In the genomic region with DNA sequence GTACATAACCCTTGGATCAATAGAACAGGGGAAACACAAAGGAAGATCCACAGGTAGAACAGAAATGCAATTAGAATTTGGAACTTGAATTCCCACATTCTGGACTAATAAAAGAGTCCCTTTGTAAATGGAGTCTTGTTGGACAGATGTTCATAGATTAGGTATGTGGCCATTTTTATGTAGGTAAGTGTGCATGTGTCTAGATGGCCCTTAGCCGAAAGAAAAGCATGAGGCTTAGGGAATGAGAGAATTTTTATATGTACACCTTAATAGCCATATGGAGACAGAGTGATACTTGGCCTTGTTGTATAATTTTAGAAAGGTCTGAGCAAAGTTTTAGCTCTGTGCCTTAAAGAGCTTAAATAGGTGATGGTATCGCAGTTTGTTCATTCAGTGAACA, we compare ENCODE assay signal across 35 mouse cellular contexts.
"Had no signal": no experiment of that assay in that cellular context is flagged by ENCODE, and none has a peak within 500 bp of the region (broad histone marks: within the 10 kb centered on the region; RNA-seq: fewer than 3 reads in every experiment).

No protein-coding gene starts in this region.

- H3K4me3 ChIP-seq: heart, embryonic 10.5 days; heart, embryonic 12.5 days; heart, embryonic 13.5 days; heart, embryonic 15.5 days; hindbrain, embryonic 10.5 days; hindbrain, embryonic 12.5 days; hindbrain, embryonic 13.5 days; hindbrain, embryonic 15.5 days; intestine, embryonic 15.5 days; kidney, embryonic 15.5 days; layer of hippocampus, adult 2 months had no signal

- ATAC-seq: hindbrain, embryonic 16.5 days; hindbrain, postnatal 0 days; inflammation-experienced regulatory T-cells, adult 6 months; intestine, embryonic 15.5 days; intestine, embryonic 16.5 days; intestine, postnatal 0 days had no signal

- H3K27me3 ChIP-seq: heart, embryonic 12.5 days; heart, embryonic 13.5 days; heart, embryonic 15.5 days; hindbrain, embryonic 12.5 days; hindbrain, embryonic 13.5 days; hindbrain, embryonic 15.5 days; intestine, embryonic 15.5 days; kidney, embryonic 15.5 days had no signal

- H3K36me3 ChIP-seq: heart, embryonic 10.5 days; heart, embryonic 12.5 days; heart, embryonic 13.5 days; heart, embryonic 15.5 days; hindbrain, embryonic 10.5 days; hindbrain, embryonic 12.5 days; hindbrain, embryonic 13.5 days; hindbrain, embryonic 15.5 days; intestine, embryonic 15.5 days; kidney, embryonic 15.5 days had no signal

- H3K9ac ChIP-seq: heart, embryonic 12.5 days; heart, embryonic 13.5 days; heart, embryonic 15.5 days; hindbrain, embryonic 12.5 days; hindbrain, embryonic 13.5 days; hindbrain, embryonic 14.5 days; hindbrain, embryonic 15.5 days; intestine, embryonic 15.5 days; kidney, embryonic 15.5 days had no signal

- H3K9me3 ChIP-seq: heart, embryonic 10.5 days; heart, embryonic 12.5 days; heart, embryonic 13.5 days; heart, embryonic 15.5 days; hindbrain, embryonic 10.5 days; hindbrain, embryonic 12.5 days; hindbrain, embryonic 13.5 days; hindbrain, embryonic 15.5 days; intestine, embryonic 15.5 days; kidney, embryonic 15.5 days had no signal

- H3K27ac ChIP-seq: heart, embryonic 10.5 days; heart, embryonic 13.5 days; heart, embryonic 15.5 days; hindbrain, embryonic 10.5 days; hindbrain, embryonic 12.5 days; hindbrain, embryonic 13.5 days; hindbrain, embryonic 14.5 days; hindbrain, embryonic 15.5 days; hindbrain, postnatal 0 days; intestine, embryonic 15.5 days; kidney, embryonic 15.5 days; kidney, postnatal 0 days; layer of hippocampus, adult 2 months had no signal

- H3K4me2 ChIP-seq: heart, embryonic 11.5 days; heart, embryonic 12.5 days; heart, embryonic 13.5 days; heart, embryonic 15.5 days; hindbrain, embryonic 12.5 days; hindbrain, embryonic 13.5 days; hindbrain, embryonic 14.5 days; hindbrain, embryonic 15.5 days; intestine, embryonic 15.5 days; kidney, embryonic 15.5 days had no signal

- DNase-seq: heart, postnatal 10 days; heart, postnatal 14 days; heart, postnatal 36 days; heart, postnatal 4 days; kidney, adult 11 months; kidney, adult 18-20 months; kidney, adult 2 months; kidney, adult 8-10 months; kidney, adult 9 months; kidney, postnatal 10 days; kidney, postnatal 14 days; kidney, postnatal 25 days; kidney, postnatal 36 days; kidney, postnatal 4 days; layer of hippocampus, adult 9-11 months; layer of hippocampus, postnatal 36 days had no signal

- H3K4me1 ChIP-seq: heart, embryonic 10.5 days; heart, embryonic 12.5 days; heart, embryonic 13.5 days; heart, embryonic 15.5 days; hindbrain, embryonic 10.5 days; hindbrain, embryonic 12.5 days; hindbrain, embryonic 13.5 days; hindbrain, embryonic 15.5 days; intestine, embryonic 15.5 days; kidney, embryonic 15.5 days had no signal
